ENCODE assay signal across 8 mouse cellular contexts in genomic region chr4:21848287-21848630, GRCm38 (mm10). TPM values are rescaled to one million over a fixed set of nuclear protein-coding genes. Genes with fewer than 3 reads are reported as not detected.
DNase-seq lines count a peak whose midpoint lies in the region; ATAC-seq and TF ChIP-seq lines count a peak whose summit lies in the region.

No protein-coding gene starts in this region.

- under 1% methylated on average over 24 of the region's 24 CpGs for WGBS in embryonic facial prominence, embryonic 10.5 days
- under 1% methylated on average over 24 of the region's 24 CpGs for WGBS in intestine, postnatal 0 days
- under 1% methylated on average over 24 of the region's 24 CpGs for WGBS in midbrain, embryonic 10.5 days
- whole genome bisulfite sequencing in small intestine, adult 2 months = under 1% methylated on average over 24 of the region's 24 CpGs

- peak overlapping the region; percentile 66 for H3K4me2 ChIP-seq in intestine, postnatal 0 days (replicated peaks; ENCODE audit: low read depth)

- peak overlapping the region; percentile 90 for H3K4me3 ChIP-seq in embryonic facial prominence, embryonic 10.5 days
- peak overlapping the region; percentile 77 for H3K4me3 ChIP-seq in intestine, postnatal 0 days (ENCODE audit: low read depth, low read length)
- peak overlapping the region; percentile 81 for H3K4me3 ChIP-seq in midbrain, embryonic 10.5 days
- H3K4me3 ChIP-seq in small intestine, adult 2 months (ENCODE audit: low read depth, low read length) = peak overlapping the region; percentile 93

- peaks cover 9% of the 10 kb centered on the region; the same call in 1 of the 2 replicates for H3K36me3 ChIP-seq in embryonic facial prominence, embryonic 10.5 days (replicated peaks)
- H3K36me3 ChIP-seq in intestine, postnatal 0 days (ENCODE audit: control insufficient read depth, insufficient read depth) = no peaks in the 10 kb centered on the region
- peaks cover 10% of the 10 kb centered on the region for H3K36me3 ChIP-seq in midbrain, embryonic 10.5 days
- 0 out of 2 replicates have a peak, but pooled peaks cover under 1% of the 10 kb centered on the region for H3K36me3 ChIP-seq in small intestine, adult 2 months (ENCODE audit: control insufficient read depth, insufficient read depth, low read length)

- no peak for TF ChIP-seq POLR2A in small intestine, adult 2 months (IDR thresholded peaks at IDR 0.05; ENCODE audit: low read depth, low read length)

- peak overlapping the region; percentile 99 for H3K27ac ChIP-seq in embryonic facial prominence, embryonic 10.5 days (replicated peaks)
- H3K27ac ChIP-seq in intestine, postnatal 0 days (ENCODE audit: low read depth, low read length) = peak overlapping the region; percentile 95
- peak overlapping the region; percentile 98 for H3K27ac ChIP-seq in midbrain, embryonic 10.5 days (replicated peaks)
- peak overlapping the region; percentile 89 for H3K27ac ChIP-seq in small intestine, adult 2 months (ENCODE audit: insufficient read depth, low read depth, low read length)

- DNase-seq in A20 (ENCODE audit: low read depth, low spot score) = peak; percentile 95
- DNase-seq in adrenal gland, postnatal 25 days = peak; percentile 94
- peak; percentile 93 for DNase-seq in embryonic facial prominence, embryonic 10.5 days (ENCODE audit: low spot score)
- DNase-seq in left cerebral cortex, postnatal 4 days = peak; percentile 94
- DNase-seq in midbrain, embryonic 10.5 days (ENCODE audit: low spot score) = peak; percentile 90

- TF ChIP-seq CTCF in intestine, postnatal 0 days (IDR thresholded peaks at IDR 0.05; ENCODE audit: low read depth) = no peak
- TF ChIP-seq CTCF in small intestine, adult 2 months (IDR thresholded peaks at IDR 0.05; ENCODE audit: extremely low read depth, insufficient read length, insufficient replicate concordance, low read depth, low read length) = no peak

- peaks cover 16% of the 10 kb centered on the region for H3K4me1 ChIP-seq in embryonic facial prominence, embryonic 10.5 days
- H3K4me1 ChIP-seq in intestine, postnatal 0 days (replicated peaks; ENCODE audit: control insufficient read depth, insufficient read depth, low read length) = peaks cover 5% of the 10 kb centered on the region; the same call in 1 of the 2 replicates
- peaks cover 18% of the 10 kb centered on the region for H3K4me1 ChIP-seq in midbrain, embryonic 10.5 days
- peaks cover 2% of the 10 kb centered on the region; the same call in 1 of the 2 replicates for H3K4me1 ChIP-seq in small intestine, adult 2 months (ENCODE audit: control insufficient read depth, insufficient read depth, insufficient read length, low read length)

- intact Hi-C loops in left cerebral cortex, postnatal 4 days (cut with DNase I) = no loop called here

- peak overlapping the region; percentile 91 for H3K9ac ChIP-seq in intestine, postnatal 0 days (ENCODE audit: low read depth, low read length)

- H3K27me3 ChIP-seq in embryonic facial prominence, embryonic 10.5 days (replicated peaks; ENCODE audit: low read depth, poor library complexity, severe bottlenecking) = no peaks in the 10 kb centered on the region
- H3K27me3 ChIP-seq in intestine, postnatal 0 days (replicated peaks; ENCODE audit: control insufficient read depth, insufficient read depth, low read length) = no peaks in the 10 kb centered on the region
- H3K27me3 ChIP-seq in midbrain, embryonic 10.5 days (ENCODE audit: low read depth, poor library complexity, severe bottlenecking) = no peaks in the 10 kb centered on the region
- no peaks in the 10 kb centered on the region for H3K27me3 ChIP-seq in small intestine, adult 2 months (ENCODE audit: control insufficient read depth, insufficient read depth, low read length)

- no peaks in the 10 kb centered on the region for H3K9me3 ChIP-seq in embryonic facial prominence, embryonic 10.5 days
- no peaks in the 10 kb centered on the region for H3K9me3 ChIP-seq in intestine, postnatal 0 days (ENCODE audit: control insufficient read depth)
- no peaks in the 10 kb centered on the region for H3K9me3 ChIP-seq in midbrain, embryonic 10.5 days (replicated peaks)

- peak; percentile 72 for ATAC-seq in granulocyte monocyte progenitor cell, adult 5-6 weeks (replicated peaks; ENCODE audit: poor library complexity, severe bottlenecking)
- ATAC-seq in intestine, postnatal 0 days = peak; percentile 83

RNA-seq across cellular contexts. Expression of gene Pnisr, which starts 0.9 kb away (rescaled TPM):
- total RNA-seq in adrenal gland, postnatal 25 days (2021) = 158 and 164 TPM in 2 replicates
- polyA plus RNA-seq in embryonic facial prominence, embryonic 10.5 days (2016; fragmentation: Nextera tagmentation; extraction: Ambion mirVana) = 136 and 149 TPM in 2 replicates
- total RNA-seq in granulocyte monocyte progenitor cell, adult 5-6 weeks (2014; fragmentation: Nextera tagmentation) = 144 and 186 TPM in 2 replicates
- total RNA-seq in granulocyte monocyte progenitor cell, adult 5-6 weeks (2017) = 71.7 and 113 TPM in 2 replicates
- 36.3 and 41.6 TPM in 2 replicates for polyA plus RNA-seq in intestine, postnatal 0 days (2015; fragmentation: Nextera tagmentation; extraction: Ambion mirVana)
- total RNA-seq in left cerebral cortex, postnatal 4 days (2021) = 100 to 1,000 TPM; 152 to 161 TPM
- polyA plus RNA-seq in midbrain, embryonic 10.5 days (2016; fragmentation: Nextera tagmentation; extraction: Ambion mirVana) = 144 and 163 TPM in 2 replicates
- polyA plus RNA-seq in small intestine, adult 2 months (2012; rRNA removed) = 5.6 and 13.4 TPM in 2 replicates

RNA-seq across cellular contexts. Expression of gene Coq3, which starts 31.2 kb away (rescaled TPM):
- 17.4 and 20.0 TPM in 2 replicates for total RNA-seq in adrenal gland, postnatal 25 days (2021)
- 12.2 TPM in 2 replicates for polyA plus RNA-seq in embryonic facial prominence, embryonic 10.5 days (2016; fragmentation: Nextera tagmentation; extraction: Ambion mirVana)
- total RNA-seq in granulocyte monocyte progenitor cell, adult 5-6 weeks (2014; fragmentation: Nextera tagmentation) = 5.9 and 9.6 TPM in 2 replicates
- total RNA-seq in granulocyte monocyte progenitor cell, adult 5-6 weeks (2017) = 9.0 and 20.3 TPM in 2 replicates
- 11.8 and 12.0 TPM in 2 replicates for polyA plus RNA-seq in intestine, postnatal 0 days (2015; fragmentation: Nextera tagmentation; extraction: Ambion mirVana)
- 10 to 100 TPM; 14.4 to 15.1 TPM for total RNA-seq in left cerebral cortex, postnatal 4 days (2021)
- polyA plus RNA-seq in midbrain, embryonic 10.5 days (2016; fragmentation: Nextera tagmentation; extraction: Ambion mirVana) = 11.7 and 12.0 TPM in 2 replicates
- polyA plus RNA-seq in small intestine, adult 2 months (2012; rRNA removed) = 1.5 and 1.6 TPM in 2 replicates

Comparison
In these comparisons a context has a peak if more than half of its experiments do, and no peak if none do; other contexts are left out.
1. Peak in every context shown above with its lines: DNase-seq, ATAC-seq, H3K4me3 ChIP-seq and H3K27ac ChIP-seq.